Mouse (Mus musculus) liver, postnatal 0 days (tissue): Measurements from ENCODE around the gene Bspry. TPM values are rescaled to one million over a fixed set of nuclear protein-coding genes. Genes with fewer than 3 reads are reported as not detected.

Experiments
- ATAC-seq: fragments of 200-750 bp; cut with Nextera tagmentation; 2 replicates; pipeline ENCODE4 v1.8.0; 2017; ENCODE audit warnings: mild to moderate bottlenecking, moderate library complexity
- DNase-seq: peaks from one replicate; pipeline ENCODE4 v3.0.0-alpha.2; 2016
- H3K27ac ChIP-seq: fragments of 300-500 bp; sonication (generic); 2 replicates; pipeline ENCODE4 v1.5.1; 2014; ENCODE audit warnings: antibody characterized with exemption, moderate library complexity, mild to moderate bottlenecking, low read depth
- H3K27me3 ChIP-seq: fragments of 300-500 bp; sonication (generic); 2 replicates; pipeline ENCODE4 v1.6.1; 2014; ENCODE audit warnings: low read length, control low read depth, mixed read lengths; ENCODE audit not compliant: insufficient read depth
- H3K36me3 ChIP-seq: fragments of 300-500 bp; sonication (generic); replicated peaks from 2 replicates; pipeline ENCODE4 v1.6.1; 2014; ENCODE audit warnings: mild to moderate bottlenecking, control low read depth, low read length, moderate library complexity, mixed read lengths; ENCODE audit not compliant: insufficient read depth
- H3K4me1 ChIP-seq: fragments of 300-500 bp; sonication (generic); 2 replicates; pipeline ENCODE4 v1.6.1; 2014; ENCODE audit warnings: antibody characterized with exemption, mild to moderate bottlenecking, control low read depth; ENCODE audit not compliant: insufficient read depth
- H3K4me2 ChIP-seq: fragments of 300-500 bp; sonication (generic); 2 replicates; pipeline ENCODE4 v1.6.1; 2014; ENCODE audit warnings: low read depth, mild to moderate bottlenecking, low read length, moderate library complexity, mixed read lengths
- H3K4me3 ChIP-seq: fragments of 300-500 bp; sonication (generic); 2 replicates; pipeline ENCODE4 v1.5.1; 2014; ENCODE audit warnings: low read depth, low read length
- H3K9ac ChIP-seq: fragments of 300-500 bp; sonication (generic); replicated peaks from 2 replicates; pipeline ENCODE4 v1.6.1; 2014; ENCODE audit warnings: mild to moderate bottlenecking, moderate library complexity
- H3K9me3 ChIP-seq: fragments of 300-500 bp; sonication (generic); 2 replicates; pipeline ENCODE4 v1.6.1; 2016; ENCODE audit warnings: mild to moderate bottlenecking, control low read depth, low read length, mixed read lengths
- CTCF ChIP-seq: sonication (generic); IDR thresholded peaks from 2 replicates; pipeline ENCODE4 v1.5.1; 2016; ENCODE audit warnings: antibody characterized with exemption, low read depth
- EP300 ChIP-seq: IDR thresholded peaks from 2 replicates; pipeline ENCODE4 v1.6.1; 2016; ENCODE audit warnings: antibody characterized with exemption, low read depth, mild to moderate bottlenecking
- WGBS: fragments of 180-500 bp; shearing (Covaris S2); extraction: QIAGEN DNeasy Blood & Tissue Kit; methylation state at CpG from one replicate; pipeline ENCODE4 v1.1.7; 2014; ENCODE audit not compliant: insufficient replicate concordance; 5-methylcytosine and 5-hydroxymethylcytosine counted together
- polyA plus RNA-seq: library from polyadenylated mRNA; unstranded; fragments of >200 nt; fragmentation: Nextera tagmentation; extraction: Ambion mirVana; gene quantifications from 2 replicates; pipeline ENCODE4 v1.2.1, GENCODE M21; 2015

Gene Bspry
- polyA plus RNA-seq, 1 experiment from 2014 or later: 0.18 TPM

DNA sequence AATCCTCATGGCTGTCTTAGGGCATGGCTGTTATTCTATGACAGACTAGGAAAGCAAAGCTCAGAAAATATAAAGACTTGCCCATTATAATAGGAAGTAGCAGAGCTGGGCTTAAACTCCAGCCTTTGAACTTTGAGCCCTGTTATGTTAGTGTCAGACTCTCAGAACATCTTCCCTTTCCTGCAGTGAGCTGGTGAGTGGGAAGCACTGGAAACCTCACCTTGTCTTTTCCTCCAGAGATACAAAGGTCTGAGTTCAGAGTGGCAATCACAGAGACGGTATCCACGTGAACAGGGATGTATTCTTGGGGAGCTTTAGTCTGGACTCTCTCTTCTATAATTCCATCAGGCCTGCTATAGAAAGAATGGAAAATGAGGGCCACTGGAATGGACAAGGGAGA lies 16.7 kb upstream of the Bspry start:
- Histone ChIP-seq H3K27ac (no peak overlapping the region), H3K36me3 (no peaks in the 10 kb centered on the region), H3K4me1 (no peaks in the 10 kb centered on the region), H3K9ac (no peak overlapping the region), H3K4me2 (no peak overlapping the region), H3K4me3 (no peak overlapping the region), H3K9me3 (no peaks in the 10 kb centered on the region), H3K27me3 (no peaks in the 10 kb centered on the region)
- no peak for ATAC-seq
- no peak for TF ChIP-seq EP300
- TF ChIP-seq CTCF: no peak
- DNase-seq: no peak
- 74% methylated on average over 2 of the region's 2 CpGs for WGBS

- ATAC-seq: no peak
- Histone ChIP-seq H3K4me3 (no peak overlapping the region), H3K27ac (no peak overlapping the region), H3K9ac (no peak overlapping the region), H3K36me3 (no peaks in the 10 kb centered on the region), H3K9me3 (no peaks in the 10 kb centered on the region), H3K4me1 (peaks cover 5% of the 10 kb centered on the region; the same call in 1 of the 2 replicates), H3K27me3 (no peaks in the 10 kb centered on the region), H3K4me2 (no peak overlapping the region)
- DNase-seq: no peak
- TF ChIP-seq CTCF: peak; percentile 42
- no peak for TF ChIP-seq EP300
- WGBS: 81% methylated on average over 1 of the region's 1 CpGs
Observed at GRCm38 (mm10) chr4:62468158-62468557, 11.7 kb upstream of the Bspry start.

GRCm38 (mm10) chr4:62470598-62471051 lies 9.2 kb upstream of the Bspry start, which contains the start of gene Wdr31:
Gene Wdr31, minus strand, starts transcription at chr4:62470896.
- DNase-seq: peak; percentile 88
- no peak within 1 kb of the TSS for H3K27ac ChIP-seq
- H3K4me3 ChIP-seq: peak within 1 kb of the TSS; percentile 66
- no peaks in the 10 kb centered on the region for H3K27me3 ChIP-seq
- TF ChIP-seq CTCF (no peak), EP300 (no peak)
- H3K4me2 ChIP-seq: peak within 1 kb of the TSS; percentile 91
- no peaks in the 10 kb centered on the region for H3K9me3 ChIP-seq
- no peaks in the 10 kb centered on the region for H3K36me3 ChIP-seq
- peak within 1 kb of the TSS; percentile 44; the same call in 1 of the 2 replicates for H3K9ac ChIP-seq
- ATAC-seq: peak; percentile 99
- WGBS: 1% methylated on average over 30 of the region's 30 CpGs
- peaks cover 5% of the 10 kb centered on the region; the same call in 1 of the 2 replicates for H3K4me1 ChIP-seq

DNA sequence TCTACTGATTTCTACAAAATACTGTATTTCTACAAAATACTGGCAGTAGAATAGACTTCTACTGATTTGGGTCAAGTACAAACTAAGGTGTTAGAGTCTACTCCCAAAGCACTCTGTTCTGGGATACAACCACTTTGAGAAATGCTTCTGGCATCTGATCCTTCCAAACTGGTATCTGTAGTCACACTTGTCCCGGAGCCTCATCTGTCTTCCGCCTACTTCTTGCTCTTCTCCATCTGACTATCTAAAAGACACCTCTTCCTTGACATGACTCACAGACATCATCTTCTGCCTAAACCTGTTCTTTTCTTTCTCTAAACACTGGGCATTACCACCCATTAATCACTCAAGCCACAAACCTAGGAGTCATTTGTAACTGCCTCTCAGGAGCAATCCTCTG lies 7.8 kb upstream of the Bspry start:
- TF ChIP-seq CTCF (no peak), EP300 (no peak)
- 96% methylated on average over 2 of the region's 2 CpGs for WGBS
- Histone ChIP-seq H3K9ac (no peak overlapping the region), H3K4me1 (peaks cover 5% of the 10 kb centered on the region; the same call in 1 of the 2 replicates), H3K4me3 (no peak overlapping the region), H3K27me3 (no peaks in the 10 kb centered on the region), H3K4me2 (no peak overlapping the region), H3K27ac (no peak overlapping the region), H3K9me3 (no peaks in the 10 kb centered on the region), H3K36me3 (no peaks in the 10 kb centered on the region)
- no peak for DNase-seq
- ATAC-seq: no peak

DNA sequence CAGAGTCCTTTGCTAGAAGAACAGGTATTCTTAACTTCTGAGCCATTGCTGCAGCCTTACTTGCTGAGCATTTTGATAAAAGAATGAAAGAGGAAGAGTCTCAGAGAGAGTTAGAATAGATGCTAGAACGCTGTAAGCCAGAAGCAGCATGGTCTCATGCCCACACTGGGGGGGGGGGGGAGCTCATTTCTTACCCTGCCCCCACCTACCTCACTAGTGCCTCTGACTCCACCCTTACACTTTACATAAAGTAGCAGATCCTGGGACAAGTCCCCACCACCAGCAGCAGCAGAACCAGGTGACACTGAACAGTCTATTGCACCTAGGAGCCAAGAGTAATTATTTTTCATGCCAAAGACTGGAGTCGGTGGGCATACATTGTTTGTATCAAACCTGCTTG lies 4.7 kb upstream of the Bspry start:
- Histone ChIP-seq H3K9ac (no peak overlapping the region), H3K4me2 (no peak overlapping the region), H3K4me3 (no peak overlapping the region), H3K27ac (no peak overlapping the region), H3K36me3 (no peaks in the 10 kb centered on the region), H3K4me1 (peaks cover 14% of the 10 kb centered on the region), H3K27me3 (peaks cover 8% of the 10 kb centered on the region), H3K9me3 (no peaks in the 10 kb centered on the region)
- DNase-seq (no peak), ATAC-seq (no peak)
- TF ChIP-seq EP300: no peak
- TF ChIP-seq CTCF: no peak
- 82% methylated on average over 2 of the region's 2 CpGs for WGBS

DNA sequence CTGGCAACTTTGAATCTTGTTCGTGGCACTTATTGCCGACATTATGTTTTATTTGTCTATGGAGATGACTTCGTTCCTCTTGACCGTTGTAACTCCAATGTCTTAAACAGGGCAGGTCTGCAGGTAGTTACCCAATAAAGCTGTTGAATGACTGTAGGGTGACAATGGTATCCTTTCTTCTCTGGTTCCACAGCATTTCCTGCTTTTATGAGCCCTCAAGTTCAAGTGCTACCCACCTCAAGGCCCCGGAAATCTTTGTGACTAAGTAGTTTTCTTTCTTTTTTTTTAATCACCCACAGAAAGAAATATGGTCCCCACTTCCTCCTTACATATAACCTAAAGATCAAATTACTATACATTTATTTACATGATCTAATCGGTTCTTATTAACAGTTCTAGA lies 4.1 kb upstream of the Bspry start:
- Histone ChIP-seq H3K9ac (no peak overlapping the region), H3K4me3 (no peak overlapping the region), H3K4me2 (no peak overlapping the region), H3K4me1 (peaks cover 11% of the 10 kb centered on the region), H3K36me3 (no peaks in the 10 kb centered on the region), H3K27me3 (peaks cover 14% of the 10 kb centered on the region), H3K27ac (no peak overlapping the region), H3K9me3 (no peaks in the 10 kb centered on the region)
- ATAC-seq: no peak
- TF ChIP-seq EP300 (no peak), CTCF (no peak)
- DNase-seq: no peak
- 73% methylated on average over 6 of the region's 6 CpGs for WGBS
